Mouse (Mus musculus) spleen, adult 12 weeks (tissue): ENCODE data around the gene Kcnn1.

ENCODE experiments used
- DNase-seq: peaks from one replicate; pipeline ENCODE4 v3.0.0; 2022; ENCODE audit warnings: low spot score

Kcnn1 gene

GRCm38 (mm10) chr8:70866001-70866520 lies 3.0 kb upstream of the Kcnn1 start:
- DNase-seq: no peak

GRCm38 (mm10) chr8:70865350-70866000 lies 2.4 kb upstream of the Kcnn1 start:
- DNase-seq: peak; percentile 96

GRCm38 (mm10) chr8:70864712-70865221 lies 1.7 kb upstream of the Kcnn1 start:
- no peak for DNase-seq

DNA sequence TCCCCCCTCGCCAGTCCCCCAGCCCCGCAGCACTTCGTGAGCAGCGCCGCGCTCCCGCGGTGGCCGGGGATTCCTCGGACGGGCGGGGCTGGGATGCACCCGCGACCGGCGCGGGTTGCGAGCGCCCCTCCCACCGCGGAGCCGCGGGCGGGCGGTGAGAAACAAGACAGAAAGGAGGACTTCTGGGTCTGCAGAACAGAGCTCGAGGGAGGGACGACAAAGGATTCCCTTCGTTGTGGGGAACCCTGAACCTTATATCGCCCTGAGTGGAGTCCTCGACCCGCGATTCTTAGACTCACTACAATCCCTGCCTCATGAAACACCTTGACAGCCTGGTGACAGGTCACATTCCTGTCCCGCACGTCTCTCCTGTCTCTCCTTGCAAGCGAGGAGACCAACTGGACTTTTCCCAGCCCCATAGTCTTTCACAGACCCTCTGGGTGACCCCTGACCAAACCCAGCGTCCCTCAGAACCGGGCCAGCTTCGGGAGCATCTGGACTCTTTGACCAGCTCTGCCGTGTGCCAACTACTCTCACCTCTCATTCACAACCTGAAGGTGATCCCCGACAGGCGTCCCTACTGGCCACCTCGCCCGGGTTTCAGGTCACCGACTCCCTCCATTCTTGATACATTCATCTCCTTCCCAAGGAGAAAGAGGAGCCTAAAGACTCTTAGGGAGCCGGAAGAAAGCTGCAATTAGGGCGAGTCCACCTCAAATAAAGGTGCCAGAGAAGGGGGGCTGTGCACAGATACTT lies 1.1 kb upstream of the Kcnn1 start:
- no peak for DNase-seq

DNA sequence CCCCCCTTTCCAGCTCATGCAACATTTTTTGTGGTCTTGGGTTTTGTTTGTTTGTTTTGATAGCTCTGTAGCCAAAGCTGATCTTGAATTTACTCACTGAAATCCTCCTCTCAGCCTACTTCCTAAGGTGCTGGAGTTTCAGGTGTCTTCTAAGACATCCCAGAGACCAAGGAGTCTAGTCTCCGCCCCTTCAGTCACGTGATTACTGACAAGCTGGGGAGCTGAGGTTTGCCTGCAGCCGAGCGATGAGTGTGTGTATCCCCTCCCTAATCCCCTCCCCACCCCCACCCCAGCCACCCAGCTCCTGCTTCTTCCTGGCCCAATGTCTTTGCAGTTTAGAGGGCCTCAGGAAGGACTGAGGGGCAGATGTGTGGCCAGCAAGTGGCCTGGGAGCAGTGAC lies 5.5 kb downstream of the Kcnn1 start:
- no peak for DNase-seq

DNA sequence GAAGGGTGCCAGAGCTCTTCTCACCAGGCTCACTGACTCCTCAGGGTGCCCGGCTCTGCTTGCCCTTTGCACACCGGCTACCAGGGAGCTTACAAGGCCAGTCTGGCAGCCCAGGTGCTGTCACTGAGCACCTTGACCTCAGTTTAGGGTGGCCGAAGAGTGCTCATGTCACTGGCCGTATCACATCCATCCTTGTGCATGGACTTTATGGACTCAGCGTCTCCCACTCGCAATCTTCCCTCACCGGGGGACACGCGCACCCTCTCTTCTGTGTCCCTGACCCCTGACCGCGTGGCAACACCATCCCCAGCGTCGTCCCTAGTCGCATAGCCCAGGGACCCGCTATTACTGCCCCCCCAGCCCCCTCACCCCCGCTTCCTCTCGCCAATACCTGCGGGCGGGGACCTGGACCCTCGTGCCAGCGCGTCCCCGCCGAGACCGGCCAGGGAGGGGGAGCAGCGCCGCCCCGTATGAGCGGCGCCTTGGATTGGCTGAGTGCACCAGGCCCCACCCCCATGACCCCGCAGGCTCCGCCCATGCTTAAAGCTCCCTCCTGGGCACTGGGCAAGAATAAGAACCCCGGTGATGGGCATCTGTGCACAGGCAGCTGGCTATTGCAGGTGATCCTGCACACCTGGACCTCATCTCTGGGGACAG lies 6.4 kb downstream of the Kcnn1 start:
- no peak for DNase-seq

DNA sequence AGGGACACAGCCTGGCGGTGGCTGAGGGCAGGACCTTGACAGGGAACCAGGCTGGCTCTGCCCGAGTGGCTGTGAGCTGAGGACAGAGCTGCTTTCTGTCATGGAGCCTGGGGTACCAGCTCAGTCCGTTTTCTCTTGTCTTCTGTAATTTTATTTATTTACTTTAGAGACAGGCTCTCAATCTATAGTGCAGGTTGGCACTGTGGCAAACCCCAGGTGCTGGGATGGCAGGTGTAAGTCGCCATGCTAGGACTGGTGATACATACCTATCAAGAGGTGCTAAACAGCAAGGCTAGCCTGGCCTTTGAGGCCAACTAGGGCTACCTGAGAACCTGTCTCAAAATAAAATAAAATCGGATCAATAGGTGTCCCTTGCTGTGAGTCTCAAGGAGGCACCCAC lies 7.0 kb downstream of the Kcnn1 start:
- DNase-seq: no peak

GRCm38 (mm10) chr8:70853863-70854262 lies 9.2 kb downstream of the Kcnn1 start:
- no peak for DNase-seq

DNA sequence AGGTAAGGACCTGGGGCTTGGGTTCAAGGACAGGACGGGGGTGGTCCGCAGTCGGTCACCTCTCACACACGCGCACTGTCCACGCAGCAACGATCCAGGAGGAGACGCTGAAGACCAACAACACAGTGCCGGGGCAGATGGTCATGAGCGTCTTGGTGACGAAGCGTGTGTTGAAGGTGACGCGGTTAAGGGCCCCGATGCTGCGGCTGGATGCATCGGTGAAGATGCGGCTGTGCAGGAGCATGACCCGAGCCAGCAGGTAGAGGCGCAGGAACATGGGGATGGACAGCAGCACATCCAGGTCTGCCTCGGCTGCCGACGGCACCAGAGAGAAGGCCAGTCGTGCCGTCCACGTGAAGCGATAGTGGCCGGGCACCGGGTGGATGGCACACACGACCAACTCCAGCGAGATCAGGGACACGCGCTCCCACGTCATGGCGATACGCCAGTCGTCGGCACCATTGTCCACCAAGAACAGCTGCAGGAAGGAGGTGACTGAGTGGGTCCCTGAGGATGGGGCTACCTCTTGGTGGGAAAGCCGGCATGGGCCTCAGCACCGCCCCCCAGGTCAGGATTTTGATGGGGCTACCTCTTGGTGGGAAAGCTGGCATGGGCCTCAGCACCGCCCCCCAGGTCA lies 10.3 kb downstream of the Kcnn1 start:
- DNase-seq: no peak

DNA sequence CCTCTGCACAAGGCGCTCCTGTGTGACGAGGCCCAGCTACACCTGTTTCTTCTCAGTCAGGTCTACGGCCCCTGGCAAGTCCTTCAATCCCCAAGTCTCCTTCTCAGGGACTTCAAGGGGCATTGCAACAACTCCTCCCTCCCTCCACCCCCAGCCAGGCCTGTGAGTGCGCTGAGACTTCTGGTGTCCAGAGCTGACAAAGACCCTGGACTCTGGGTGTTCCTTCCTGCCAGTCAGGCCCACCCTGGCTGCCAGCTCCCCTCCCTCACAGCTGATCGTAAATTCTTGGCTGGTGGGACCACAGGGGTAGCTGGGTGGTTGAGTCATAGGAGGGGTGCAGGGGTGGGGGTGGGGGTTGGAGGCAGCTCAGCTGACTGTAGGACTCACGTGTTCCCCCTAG lies 11.2 kb downstream of the Kcnn1 start:
- DNase-seq: no peak

- DNase-seq: no peak
Measured at GRCm38 (mm10) chr8:70850947-70851346, 12.1 kb downstream of the Kcnn1 start.

DNA sequence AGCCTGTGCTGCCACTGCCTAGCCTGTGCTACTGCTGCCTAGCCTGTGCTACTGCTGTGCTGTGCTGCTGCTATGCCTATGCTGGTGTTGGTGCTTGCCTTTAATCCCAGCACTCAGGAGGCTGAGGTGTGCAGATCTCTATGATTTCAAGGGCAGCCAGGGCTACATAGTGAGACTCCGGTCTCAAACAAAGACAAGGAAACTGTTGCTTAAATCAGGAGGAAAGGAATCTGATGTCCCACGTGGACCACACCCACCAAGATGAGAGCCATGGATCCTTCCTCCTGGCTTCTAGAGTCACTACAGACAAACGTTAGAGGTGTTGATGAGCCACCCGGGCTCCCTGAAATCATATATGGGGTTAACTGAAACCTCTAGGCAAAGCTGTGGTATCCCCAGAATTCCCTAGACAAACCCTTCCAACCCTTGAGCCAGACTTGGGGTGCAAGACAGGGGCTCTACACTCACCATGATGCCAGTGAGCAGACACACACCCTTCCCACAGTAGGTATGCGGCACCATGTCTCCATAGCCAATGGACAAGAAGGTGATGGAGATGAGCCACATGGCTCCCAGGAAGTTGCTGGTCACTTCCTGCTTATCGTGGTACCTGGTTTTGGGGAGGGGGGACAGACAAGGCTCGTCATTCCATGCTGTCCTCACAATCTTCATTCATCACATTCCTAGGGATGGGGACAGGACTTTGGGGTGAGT lies 12.8 kb downstream of the Kcnn1 start:
- no peak for DNase-seq

DNA sequence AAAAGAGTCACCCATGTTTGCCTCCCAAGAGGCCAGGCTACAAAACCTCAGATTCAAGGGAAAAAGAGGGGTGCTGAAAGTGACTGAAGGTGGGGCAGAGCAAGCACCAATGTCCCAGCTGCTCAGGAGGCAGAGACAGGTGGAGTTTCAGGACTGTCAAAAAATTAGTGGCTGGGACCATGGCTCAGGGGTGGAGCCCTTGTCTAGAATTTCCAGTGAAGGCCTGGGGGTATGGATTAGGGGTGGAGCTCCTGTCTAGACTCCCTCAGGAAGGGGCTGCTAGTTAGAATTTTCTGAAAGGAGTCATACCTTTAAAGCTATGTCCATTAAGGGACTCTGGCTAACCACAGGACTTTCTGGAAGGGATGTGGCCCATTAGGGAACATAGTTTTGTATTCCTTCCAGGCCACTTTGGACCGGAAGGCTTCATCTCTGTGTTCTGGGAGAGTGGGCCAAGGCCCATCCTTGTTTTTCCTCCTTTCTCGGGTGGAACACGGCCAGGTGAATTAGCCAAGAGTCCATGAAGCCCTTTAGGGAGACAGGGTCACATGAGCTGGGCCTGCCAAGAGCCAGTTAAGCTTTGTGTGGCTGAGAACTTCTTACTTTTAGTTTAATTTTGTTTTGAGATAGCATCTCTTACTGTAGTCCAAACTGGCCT lies 13.6 kb downstream of the Kcnn1 start:
- DNase-seq: no peak

- no peak for DNase-seq
Measured at GRCm38 (mm10) chr8:70846371-70847154, 16.5 kb downstream of the Kcnn1 start.

DNA sequence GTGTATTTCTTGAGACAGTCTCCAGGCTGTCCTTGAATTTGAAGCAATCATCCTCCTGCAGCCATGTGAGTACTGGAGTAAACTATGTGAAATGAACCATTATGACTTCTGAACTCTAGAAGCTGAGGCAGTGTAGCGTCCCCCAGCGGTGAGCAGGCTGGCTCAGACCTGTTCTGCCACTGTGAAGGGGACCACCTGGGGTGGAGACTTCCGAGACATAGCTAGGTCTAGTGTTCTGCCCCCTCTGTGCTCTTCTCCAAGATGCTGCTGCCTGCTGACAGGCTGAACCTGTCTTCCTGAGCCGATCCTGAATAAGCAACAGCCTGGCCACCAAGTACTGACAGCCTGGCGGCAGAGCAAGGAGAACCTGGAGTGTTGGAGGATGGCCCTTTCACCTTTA lies 17.9 kb downstream of the Kcnn1 start:
- no peak for DNase-seq

DNA sequence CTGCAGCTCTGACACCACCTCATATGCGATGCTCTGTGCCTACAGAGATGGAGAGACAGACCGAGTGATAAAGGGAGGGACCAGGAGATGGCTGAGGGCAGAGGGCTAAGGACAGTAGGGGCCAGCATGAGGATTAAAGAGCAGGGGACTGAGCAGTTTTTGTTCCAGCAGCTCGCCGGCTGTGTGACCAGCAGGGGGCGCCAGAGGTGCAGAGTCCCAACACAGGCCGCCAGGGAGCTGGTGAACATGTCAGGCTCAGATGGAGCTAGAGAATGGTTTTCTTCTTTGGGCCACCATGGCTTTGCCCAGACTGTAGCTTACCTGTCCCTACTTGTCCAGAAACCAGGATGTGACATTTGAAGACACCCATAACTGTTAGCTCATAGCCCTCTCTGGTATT lies 18.5 kb downstream of the Kcnn1 start:
- DNase-seq: peak; percentile 89

DNA sequence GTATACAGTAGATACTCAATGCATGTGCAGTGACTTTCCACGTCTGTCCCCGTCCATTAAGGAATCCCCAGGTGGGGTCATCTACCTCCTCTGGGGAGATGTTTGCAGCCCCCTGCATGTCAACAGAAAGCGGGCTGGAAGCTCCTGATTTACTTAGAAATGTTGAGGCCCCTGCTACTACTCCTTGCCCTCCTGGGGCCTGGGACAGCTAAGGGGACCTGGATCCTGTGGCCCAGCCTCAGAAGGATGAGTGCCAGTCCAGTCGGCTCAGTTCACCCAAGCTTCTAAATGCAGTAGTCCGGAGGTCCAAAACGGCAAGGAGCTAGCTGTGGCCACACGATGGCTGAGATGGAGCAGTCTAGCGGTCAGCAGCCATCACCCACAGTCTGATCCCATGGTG lies 19.1 kb downstream of the Kcnn1 start:
- no peak for DNase-seq

DNA sequence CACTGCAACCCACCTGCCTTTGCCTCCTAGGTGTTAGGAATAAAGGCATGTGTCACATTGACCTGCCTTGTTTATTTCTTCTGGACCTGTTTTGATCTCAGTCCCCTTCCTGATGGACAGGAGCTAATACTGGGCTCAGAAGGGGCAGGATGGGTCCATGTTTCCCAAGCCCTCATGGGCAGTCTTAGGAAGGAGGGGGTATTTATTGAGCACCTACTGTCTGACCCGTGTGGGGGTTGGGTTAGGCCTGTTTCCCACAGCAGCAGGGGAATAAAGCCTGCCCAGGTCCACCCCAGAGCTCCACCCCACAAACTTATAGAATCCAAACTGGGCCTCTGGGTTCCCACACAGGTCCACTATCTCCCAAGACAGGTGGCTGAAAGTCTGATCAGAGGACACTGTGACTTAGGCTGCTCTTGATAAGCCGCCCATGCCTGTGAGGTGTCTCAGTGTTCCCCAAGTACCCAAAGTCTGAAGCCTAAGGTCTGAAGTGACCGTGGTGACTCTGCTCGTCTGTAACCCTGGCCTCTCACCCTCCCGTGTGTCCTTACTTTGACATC lies 19.8 kb downstream of the Kcnn1 start:
- peak; percentile 54 for DNase-seq

DNA sequence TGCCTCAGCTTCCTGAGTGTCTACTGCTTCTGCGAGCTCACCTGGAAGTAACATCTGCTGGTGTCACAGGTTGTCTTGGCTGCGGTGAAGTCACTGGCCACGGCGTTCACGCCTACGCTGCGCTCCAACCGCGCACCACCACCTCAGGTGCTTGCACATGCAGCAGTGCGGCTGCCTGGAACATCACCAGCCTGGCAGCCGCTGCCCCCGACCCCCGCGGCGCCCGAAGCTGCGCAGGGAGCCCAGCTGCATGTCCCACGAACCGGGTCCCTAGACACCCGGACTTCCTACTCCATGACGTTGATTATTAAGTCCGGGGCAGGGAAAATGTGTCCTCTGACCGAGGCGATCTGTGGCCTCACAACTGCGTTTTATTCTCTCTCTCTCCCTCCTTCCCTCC lies 20.6 kb downstream of the Kcnn1 start:
- no peak for DNase-seq
